Mouse (Mus musculus): ENCODE measurements around the gene Umad1.

Umad1 gene

GRCm38 (mm10) chr6:8495827-8496222, 236.7 kb downstream of the Umad1 start:
- in situ Hi-C loops (cut with MboI; ENCODE audit: unreplicated experiment in 2 of 2), result loop anchor here in 1 of 2 experiments (5.0 to 10.0 kb wide), 7 partner anchors 139 to 759 kb away; partner anchors contain the start of gene Mios

GRCm38 (mm10) chr6:8497234-8497867, 238.3 kb downstream of the Umad1 start:
- in situ Hi-C loops (cut with MboI; ENCODE audit: unreplicated experiment in 2 of 2), result loop anchor here in 1 of 2 experiments (5.0 to 10.0 kb wide), 7 partner anchors 140 to 760 kb away; partner anchors contain the start of gene Mios

- in situ Hi-C loops (cut with MboI; ENCODE audit: unreplicated experiment in 2 of 2), result loop anchor here in 1 of 2 experiments (5.0 to 10.0 kb wide), 7 partner anchors 141 to 761 kb away; partner anchors contain the start of gene Mios
Measured at GRCm38 (mm10) chr6:8497868-8498257, 238.8 kb downstream of the Umad1 start.

- in situ Hi-C loops (cut with MboI; ENCODE audit: unreplicated experiment in 2 of 2), result loop anchor here in 1 of 2 experiments (5.0 to 10.0 kb wide), 7 partner anchors 142 to 762 kb away; partner anchors contain the start of gene Mios
Measured at GRCm38 (mm10) chr6:8498961-8499360, 239.9 kb downstream of the Umad1 start.

GRCm38 (mm10) chr6:8503953-8504352, 244.9 kb downstream of the Umad1 start:
- in situ Hi-C loops (cut with MboI; ENCODE audit: unreplicated experiment in 2 of 2), result loop anchor here in 1 of 2 experiments (5.0 to 25.0 kb wide), 4 partner anchors 227 to 769 kb away; partner anchors contain the start of gene C1galt1

- in situ Hi-C loops (cut with MboI; ENCODE audit: unreplicated experiment in 2 of 2), result loop anchor here in 1 of 2 experiments (5.0 to 25.0 kb wide), 4 partner anchors 227 to 770 kb away; partner anchors contain the start of gene C1galt1
Measured at GRCm38 (mm10) chr6:8504521-8505228, 245.6 kb downstream of the Umad1 start.

GRCm38 (mm10) chr6:8506631-8507030, 247.5 kb downstream of the Umad1 start:
- in situ Hi-C loops (cut with MboI; ENCODE audit: unreplicated experiment in 2 of 2), result loop anchor here in 1 of 2 experiments (10.0 to 25.0 kb wide), 3 partner anchors 444 to 772 kb away; partner anchors contain the start of gene C1galt1
